8 mouse cellular contexts compared by ENCODE assay signal in genomic region chrX:36874704-36875128, GRCm38 (mm10). TPM values are rescaled to one million over a fixed set of nuclear protein-coding genes. Genes with fewer than 3 reads are reported as not detected.
A peak's percentile ranks its signal among the peaks of the same experiment; 100 is the strongest.
DNase-seq lines count a peak whose midpoint lies in the region; ATAC-seq and TF ChIP-seq lines count a peak whose summit lies in the region.

No protein-coding gene starts in this region.

- TF ChIP-seq CTCF in lung, adult 2 months (IDR thresholded peaks at IDR 0.05; ENCODE audit: insufficient read depth, low read length) = no peak

- DNase-seq in lung, adult 2 months = no peak
- DNase-seq in lung, postnatal 10 days = no peak
- DNase-seq in ZHBTc4 (ENCODE audit: low read depth, low spot score) = peak; percentile 14
- DNase-seq in forebrain, embryonic 11.5 days (ENCODE audit: low spot score) = no peak
- peak; percentile 31 for DNase-seq in neural tube, embryonic 10.5 days (ENCODE audit: extremely low spot score, low spot score)
- no peak for DNase-seq in right cerebral cortex, postnatal 10 days (ENCODE audit: low spot score in 2 of 2)
- DNase-seq in c-Kit-positive CD71-positive TER-119-positive erythroid progenitor cells, embryonic 14.5 days (ENCODE audit: low spot score) = no peak

- no peak for TF ChIP-seq POLR2A in lung, adult 2 months (IDR thresholded peaks at IDR 0.05; ENCODE audit: borderline replicate concordance, extremely low read depth, low read depth, low read length)

- ATAC-seq in forebrain, embryonic 11.5 days (replicated peaks; ENCODE audit: low FRiP score) = peak; percentile 49
- peak; percentile 57 for ATAC-seq in limb, embryonic 13.5 days (ENCODE audit: low FRiP score, low read depth)

- peak overlapping the region; percentile 55 for H3K4me2 ChIP-seq in forebrain, embryonic 11.5 days (ENCODE audit: low read depth, low read length, severe bottlenecking)
- H3K4me2 ChIP-seq in limb, embryonic 13.5 days (replicated peaks) = peak overlapping the region; percentile 70

- H3K4me3 ChIP-seq in lung, adult 2 months (replicated peaks; ENCODE audit: extremely low read depth, low read depth, low read length) = peak overlapping the region; percentile 87
- H3K4me3 ChIP-seq in forebrain, embryonic 11.5 days (ENCODE audit: low read depth, low read length) = peak overlapping the region; percentile 60
- peak overlapping the region; percentile 64 for H3K4me3 ChIP-seq in limb, embryonic 13.5 days

- peaks cover 3% of the 10 kb centered on the region for H3K4me1 ChIP-seq in lung, adult 2 months (ENCODE audit: control insufficient read depth, insufficient read depth, low read length)
- H3K4me1 ChIP-seq in forebrain, embryonic 11.5 days (replicated peaks; ENCODE audit: control insufficient read depth, insufficient read depth, low read length) = no peaks in the 10 kb centered on the region
- peaks cover 4% of the 10 kb centered on the region for H3K4me1 ChIP-seq in limb, embryonic 13.5 days

- H3K9me3 ChIP-seq in forebrain, embryonic 11.5 days (ENCODE audit: control insufficient read depth, low read length) = no peaks in the 10 kb centered on the region
- H3K9me3 ChIP-seq in limb, embryonic 13.5 days = no peaks in the 10 kb centered on the region

- H3K36me3 ChIP-seq in forebrain, embryonic 11.5 days (ENCODE audit: control insufficient read depth, insufficient read depth, low read length) = no peaks in the 10 kb centered on the region
- H3K36me3 ChIP-seq in limb, embryonic 13.5 days = peaks cover 7% of the 10 kb centered on the region; the same call in 1 of the 2 replicates

- 15% methylated on average over 36 of the region's 36 CpGs for WGBS in lung, adult 2 months
- WGBS in forebrain, embryonic 11.5 days = 15% methylated on average over 36 of the region's 36 CpGs
- WGBS in limb, embryonic 13.5 days = 7% methylated on average over 26 of the region's 36 CpGs

- H3K27ac ChIP-seq in forebrain, embryonic 11.5 days (ENCODE audit: low read depth, low read length) = peak overlapping the region; percentile 7; the same call in 1 of the 2 replicates
- peak overlapping the region; percentile 85 for H3K27ac ChIP-seq in limb, embryonic 13.5 days

- peak overlapping the region; percentile 69 for H3K9ac ChIP-seq in forebrain, embryonic 11.5 days (ENCODE audit: low read length)
- peak overlapping the region; percentile 77 for H3K9ac ChIP-seq in limb, embryonic 13.5 days

- H3K27me3 ChIP-seq in forebrain, embryonic 11.5 days (ENCODE audit: control insufficient read depth, insufficient read depth, low read length) = no peaks in the 10 kb centered on the region
- H3K27me3 ChIP-seq in limb, embryonic 13.5 days = no peaks in the 10 kb centered on the region; the same call in 1 of the 2 replicates

RNA-seq across cellular contexts. Expression of gene C330007P06Rik, which starts 0.8 kb away (rescaled TPM):
- polyA plus RNA-seq in lung, adult 2 months (2012; rRNA removed) = 18.6 and 22.7 TPM in 2 replicates
- 35.5 and 36.2 TPM in 2 replicates for polyA plus RNA-seq in forebrain, embryonic 11.5 days (2014; fragmentation: Nextera tagmentation; extraction: Ambion mirVana)
- polyA plus RNA-seq in limb, embryonic 13.5 days (2015; fragmentation: Nextera tagmentation; extraction: Ambion mirVana) = 33.8 and 34.3 TPM in 2 replicates

RNA-seq across cellular contexts. Expression of gene Ube2a, which starts 1.0 kb away (rescaled TPM):
- polyA plus RNA-seq in lung, adult 2 months (2012; rRNA removed) = 23.1 and 27.1 TPM in 2 replicates
- polyA plus RNA-seq in forebrain, embryonic 11.5 days (2014; fragmentation: Nextera tagmentation; extraction: Ambion mirVana) = 119 and 121 TPM in 2 replicates
- polyA plus RNA-seq in limb, embryonic 13.5 days (2015; fragmentation: Nextera tagmentation; extraction: Ambion mirVana) = 123 TPM in 2 replicates

RNA-seq across cellular contexts. Expression of gene Nkrf, which starts 28.0 kb away (rescaled TPM):
- 0.48 and 0.80 TPM in 2 replicates for polyA plus RNA-seq in lung, adult 2 months (2012; rRNA removed)
- polyA plus RNA-seq in forebrain, embryonic 11.5 days (2014; fragmentation: Nextera tagmentation; extraction: Ambion mirVana) = 4.7 and 4.9 TPM in 2 replicates
- 1.5 TPM in 2 replicates for polyA plus RNA-seq in limb, embryonic 13.5 days (2015; fragmentation: Nextera tagmentation; extraction: Ambion mirVana)

Comparison
In these comparisons a context has a peak if more than half of its experiments do, and no peak if none do; other contexts are left out.
1. DNase-seq: peak in ZHBTc4 (single experiment) and neural tube, embryonic 10.5 days (single experiment); none in lung, adult 2 months (single experiment), lung, postnatal 10 days (single experiment), forebrain, embryonic 11.5 days (single experiment), right cerebral cortex, postnatal 10 days (0 of 2) and c-Kit-positive CD71-positive TER-119-positive erythroid progenitor cells, embryonic 14.5 days (single experiment).
2. Peak in every context shown above with its lines, with median percentiles within 50 percentile points of each other: H3K4me3 ChIP-seq.